Mouse (Mus musculus): ENCODE results near the gene Tanc1.

DNA sequence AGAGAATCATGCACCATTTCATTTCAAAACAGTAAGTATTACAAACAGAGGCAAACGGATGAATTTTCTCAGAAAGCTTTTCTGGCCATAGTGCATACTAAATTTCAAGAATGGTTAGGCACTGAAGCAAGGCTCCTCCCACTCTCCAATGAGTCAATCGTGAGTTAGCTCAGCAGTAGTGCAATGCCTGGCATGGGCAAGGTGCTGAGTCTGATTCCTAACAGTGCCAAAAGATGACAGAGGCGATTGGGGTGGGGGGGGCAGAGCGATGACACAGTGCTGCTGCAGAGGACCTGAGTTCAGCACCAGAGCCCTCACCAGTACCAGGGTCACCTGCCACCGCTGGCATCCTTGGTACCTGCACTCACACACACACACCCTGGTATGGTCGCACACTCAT lies 258.7 kb downstream of the Tanc1 start:
- no peak for TF ChIP-seq POLR2A (IDR thresholded peaks at IDR 0.05; ENCODE audit: low read depth, low read length)
- no peak for TF ChIP-seq CTCF (IDR thresholded peaks at IDR 0.05; ENCODE audit: extremely low read depth, insufficient read length, insufficient replicate concordance, low read depth, low read length)

Data from small intestine, adult 2 months (tissue).